ENCODE assay signal across 12 mouse cellular contexts in genomic region chr2:67591831-67592629, GRCm38 (mm10). TPM values are rescaled to one million over a fixed set of nuclear protein-coding genes. Genes with fewer than 3 reads are reported as not detected.
DNase-seq lines count a peak whose midpoint lies in the region; ATAC-seq and TF ChIP-seq lines count a peak whose summit lies in the region.
"Had no signal": no experiment of that assay in that cellular context is flagged by ENCODE, and none has a peak within 500 bp of the region (broad histone marks: within the 10 kb centered on the region; RNA-seq: fewer than 3 reads in every experiment).

No protein-coding gene starts in this region.

- no peaks in the 10 kb centered on the region for H3K27me3 ChIP-seq in heart, embryonic 12.5 days (replicated peaks)
- H3K27me3 ChIP-seq: embryonic facial prominence, embryonic 13.5 days; liver, embryonic 13.5 days; neural tube, embryonic 12.5 days had no signal

- H3K4me3 ChIP-seq in heart, embryonic 12.5 days = no peak overlapping the region
- H3K4me3 ChIP-seq: embryonic facial prominence, embryonic 13.5 days; liver, embryonic 13.5 days; midbrain, embryonic 10.5 days; neural tube, embryonic 12.5 days had no signal

- no peaks in the 10 kb centered on the region for H3K36me3 ChIP-seq in heart, embryonic 12.5 days
- H3K36me3 ChIP-seq: embryonic facial prominence, embryonic 13.5 days; liver, embryonic 13.5 days; midbrain, embryonic 10.5 days; neural tube, embryonic 12.5 days had no signal

- H3K4me2 ChIP-seq in heart, embryonic 12.5 days = no peak overlapping the region
- H3K4me2 ChIP-seq: embryonic facial prominence, embryonic 13.5 days; liver, embryonic 13.5 days; neural tube, embryonic 12.5 days had no signal

- H3K9me3 ChIP-seq in heart, embryonic 12.5 days (replicated peaks) = no peaks in the 10 kb centered on the region
- H3K9me3 ChIP-seq: embryonic facial prominence, embryonic 13.5 days; liver, embryonic 13.5 days; midbrain, embryonic 10.5 days; neural tube, embryonic 12.5 days had no signal

- WGBS in heart, embryonic 12.5 days = 64% methylated on average over 7 of the region's 7 CpGs

- no peak for ATAC-seq in heart, embryonic 12.5 days (ENCODE audit: insufficient number of reproducible peaks, low FRiP score)

- no peak overlapping the region for H3K9ac ChIP-seq in heart, embryonic 12.5 days
- H3K9ac ChIP-seq: embryonic facial prominence, embryonic 13.5 days; liver, embryonic 13.5 days; neural tube, embryonic 12.5 days had no signal

- H3K4me1 ChIP-seq in heart, embryonic 12.5 days (replicated peaks) = peaks cover 6% of the 10 kb centered on the region
- H3K4me1 ChIP-seq: embryonic facial prominence, embryonic 13.5 days; liver, embryonic 13.5 days; midbrain, embryonic 10.5 days; neural tube, embryonic 12.5 days had no signal

- peak overlapping the region; percentile 68 for H3K27ac ChIP-seq in heart, embryonic 12.5 days (ENCODE audit: poor library complexity, severe bottlenecking)
- H3K27ac ChIP-seq: embryonic facial prominence, embryonic 13.5 days; liver, embryonic 13.5 days; midbrain, embryonic 10.5 days; neural tube, embryonic 12.5 days had no signal

- DNase-seq in kidney, adult 18-20 months = peak; percentile 4
- DNase-seq in kidney, adult 11 months = no peak
- peak; percentile 23 for DNase-seq in brain, embryonic 14.5 days (ENCODE audit: low read depth)
- DNase-seq in kidney, postnatal 36 days = peak; percentile 16 to 52
- DNase-seq in B cell, adult 2 months = no peak
- DNase-seq in right cerebral cortex, postnatal 14 days = no peak
- DNase-seq: cerebellum, adult 8-10 months; liver, embryonic 13.5 days had no signal

- TF ChIP-seq CTCF in brain, embryonic 14.5 days (IDR thresholded peaks at IDR 0.05; ENCODE audit: borderline replicate concordance, extremely low read depth, insufficient read depth, insufficient read length) = no peak

- TF ChIP-seq POLR2A in brain, embryonic 14.5 days (IDR thresholded peaks at IDR 0.05; ENCODE audit: borderline replicate concordance, extremely low read depth, insufficient read depth, insufficient read length, poor library complexity, severe bottlenecking) = no peak

RNA-seq across cellular contexts. Expression of gene B3galt1, which starts 26.4 kb away (rescaled TPM):
- polyA plus RNA-seq in brain, embryonic 14.5 days (2012; rRNA removed) = 14.9 and 24.3 TPM in 2 replicates
- polyA plus RNA-seq in heart, embryonic 12.5 days (2016; fragmentation: Nextera tagmentation; extraction: Ambion mirVana) = 7.1 and 7.4 TPM in 2 replicates

Comparison
In these comparisons a context has a peak if more than half of its experiments do, and no peak if none do; other contexts are left out.
1. DNase-seq: peak in kidney, adult 18-20 months (single experiment), brain, embryonic 14.5 days (single experiment) and kidney, postnatal 36 days (2 of 2); none in kidney, adult 11 months (single experiment), B cell, adult 2 months (0 of 2) and right cerebral cortex, postnatal 14 days (single experiment).